Comparison of ENCODE assay signal across 8 mouse cellular contexts in genomic region chr11:54927346-54928140, GRCm38 (mm10). TPM values are rescaled to one million over a fixed set of nuclear protein-coding genes. Genes with fewer than 3 reads are reported as not detected.
DNase-seq lines count a peak whose midpoint lies in the region; ATAC-seq lines count a peak whose summit lies in the region.

No protein-coding gene starts in this region.

- H3K9ac ChIP-seq in liver, embryonic 12.5 days = no peak overlapping the region

- H3K4me1 ChIP-seq in liver, embryonic 12.5 days = no peaks in the 10 kb centered on the region

- no peak overlapping the region for H3K4me3 ChIP-seq in liver, embryonic 12.5 days

- no peaks in the 10 kb centered on the region for H3K27me3 ChIP-seq in liver, embryonic 12.5 days (replicated peaks)

- peaks cover 75% of the 10 kb centered on the region for H3K36me3 ChIP-seq in liver, embryonic 12.5 days

- peak; percentile 35 for ATAC-seq in liver, embryonic 12.5 days

- WGBS in liver, embryonic 12.5 days (ENCODE audit: insufficient replicate concordance) = 78% methylated on average over 14 of the region's 14 CpGs

- no peak overlapping the region for H3K4me2 ChIP-seq in liver, embryonic 12.5 days

- H3K9me3 ChIP-seq in liver, embryonic 12.5 days (replicated peaks) = no peaks in the 10 kb centered on the region

- DNase-seq in CD4-positive helper T cell, adult 2 months (ENCODE audit: low read depth, low spot score) = peak; percentile 55
- peak; percentile 54 for DNase-seq in T-cell, adult 2 months (ENCODE audit: low spot score)
- peak; percentile 44 to 52 for DNase-seq in cerebellum, postnatal 4 days (ENCODE audit: low spot score in 2 of 2)
- DNase-seq in heart, adult 18-20 months = peak; percentile 74 to 87
- DNase-seq in kidney, adult 9 months = peak; percentile 75
- peak; percentile 58 for DNase-seq in ovary, postnatal 14 days (ENCODE audit: low spot score)
- peak; percentile 30 to 70 for DNase-seq in thymus, postnatal 10 days (ENCODE audit: low spot score in 2 of 2)

- H3K27ac ChIP-seq in liver, embryonic 12.5 days = no peak overlapping the region

RNA-seq across cellular contexts. Expression of gene Gpx3, which starts 25.3 kb away (rescaled TPM):
- total RNA-seq in heart, adult 18-20 months (2021) = 100 to 1,000 TPM; 206 to 329 TPM
- 30.9 and 32.9 TPM in 2 replicates for polyA plus RNA-seq in liver, embryonic 12.5 days (2016; fragmentation: Nextera tagmentation; extraction: Ambion mirVana)

RNA-seq across cellular contexts. Expression of gene Tnip1, which starts 35.2 kb away (rescaled TPM):
- total RNA-seq in heart, adult 18-20 months (2021) = 10 to 100 TPM; 26.7 to 32.7 TPM
- polyA plus RNA-seq in liver, embryonic 12.5 days (2016; fragmentation: Nextera tagmentation; extraction: Ambion mirVana) = 7.4 and 7.6 TPM in 2 replicates
